Mouse (Mus musculus): ENCODE measurements around the gene Mycbp2.

Mycbp2 gene

GRCm38 (mm10) chr14:103072731-103073130 lies 273.9 kb downstream of the Mycbp2 start:
- no peak for DNase-seq (ENCODE audit: low spot score in 2 of 2)

DNA sequence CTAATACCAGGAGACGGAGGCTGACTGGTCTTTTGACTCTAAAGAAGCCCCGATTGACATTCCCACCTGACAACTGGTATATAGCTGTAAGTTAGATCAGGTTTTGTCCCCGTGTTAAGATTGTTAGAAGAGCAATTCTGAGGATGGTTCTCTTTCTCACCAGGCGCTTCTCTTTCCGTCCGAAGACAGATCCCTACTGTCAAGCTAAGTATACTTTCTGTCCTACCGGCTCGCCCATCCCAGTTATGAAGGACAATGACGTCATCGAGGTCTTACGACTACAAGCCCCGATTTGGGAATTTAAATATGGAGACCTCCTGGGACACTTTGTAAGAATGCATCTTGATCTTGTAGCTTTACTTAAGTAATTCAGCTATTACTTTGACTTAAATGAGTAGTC lies 275.1 kb downstream of the Mycbp2 start:
- DNase-seq (ENCODE audit: low spot score in 2 of 2), result no peak

- DNase-seq (ENCODE audit: low spot score in 2 of 2), result peak in 1 of 2 experiments; percentile 37
Measured at GRCm38 (mm10) chr14:103070790-103071189, 275.8 kb downstream of the Mycbp2 start.

DNA sequence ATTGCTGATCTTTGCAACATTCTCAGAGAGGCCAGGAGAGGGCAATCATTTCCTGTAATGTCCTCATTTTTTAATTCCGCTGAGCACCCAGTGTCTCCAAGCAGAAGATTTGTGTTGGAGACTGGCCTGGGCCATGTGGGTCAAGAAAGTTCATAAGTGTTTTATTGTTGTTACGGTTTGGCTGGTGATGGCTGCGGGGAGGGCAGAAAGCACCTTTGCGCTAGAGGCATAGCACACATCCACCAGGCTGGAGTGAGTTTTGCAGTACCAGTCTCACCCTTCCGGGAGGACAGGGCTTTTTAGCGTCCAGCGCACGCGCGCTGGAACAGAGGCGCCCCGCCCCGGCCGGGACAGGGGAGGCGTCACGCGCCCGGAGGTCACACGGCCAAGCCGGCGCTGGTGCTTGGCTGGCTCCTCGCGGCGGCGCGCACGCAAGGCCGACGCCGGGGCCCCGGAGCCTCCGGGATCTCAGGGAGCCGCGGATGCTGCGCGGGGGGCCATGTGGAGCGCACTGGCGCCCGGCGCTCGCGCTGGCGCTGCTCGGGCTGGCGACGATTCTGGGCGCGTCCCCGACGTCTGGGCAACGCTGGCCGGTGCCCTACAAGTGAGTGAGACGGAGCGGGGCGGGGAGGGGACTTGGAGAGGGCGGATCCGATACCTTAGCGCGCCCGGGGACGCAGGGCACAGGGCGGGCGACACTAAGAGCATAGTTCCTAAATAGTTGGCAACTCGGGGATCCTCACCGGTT lies 276.6 kb downstream of the Mycbp2 start, which contains the start of gene Cln5:
Gene Cln5, plus strand, starts transcription at position 353 of the 748 bp plus-strand sequence.
- DNase-seq (ENCODE audit: low spot score in 2 of 2), result peak; percentile 91 to 94

DNA sequence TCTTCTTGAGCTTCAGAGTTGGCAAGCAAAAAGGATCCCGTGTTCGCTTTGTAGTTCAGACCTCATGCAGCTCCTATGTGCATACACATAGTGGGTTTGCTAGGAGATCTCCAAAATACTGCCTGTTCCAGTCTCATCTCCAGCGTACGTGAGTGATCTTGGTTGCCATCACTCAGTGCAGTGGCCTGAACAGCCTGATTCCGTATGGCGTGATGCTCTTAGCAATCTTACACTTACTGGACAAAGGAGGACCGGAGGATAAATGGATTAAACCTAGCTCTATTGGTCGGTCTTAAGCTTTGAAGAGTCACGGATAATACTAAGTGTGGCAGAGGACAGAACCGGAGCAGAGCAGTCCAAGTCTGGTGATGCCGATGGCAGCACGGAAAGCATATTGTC lies 277.1 kb downstream of the Mycbp2 start:
- DNase-seq (ENCODE audit: low spot score in 2 of 2), result no peak

DNA sequence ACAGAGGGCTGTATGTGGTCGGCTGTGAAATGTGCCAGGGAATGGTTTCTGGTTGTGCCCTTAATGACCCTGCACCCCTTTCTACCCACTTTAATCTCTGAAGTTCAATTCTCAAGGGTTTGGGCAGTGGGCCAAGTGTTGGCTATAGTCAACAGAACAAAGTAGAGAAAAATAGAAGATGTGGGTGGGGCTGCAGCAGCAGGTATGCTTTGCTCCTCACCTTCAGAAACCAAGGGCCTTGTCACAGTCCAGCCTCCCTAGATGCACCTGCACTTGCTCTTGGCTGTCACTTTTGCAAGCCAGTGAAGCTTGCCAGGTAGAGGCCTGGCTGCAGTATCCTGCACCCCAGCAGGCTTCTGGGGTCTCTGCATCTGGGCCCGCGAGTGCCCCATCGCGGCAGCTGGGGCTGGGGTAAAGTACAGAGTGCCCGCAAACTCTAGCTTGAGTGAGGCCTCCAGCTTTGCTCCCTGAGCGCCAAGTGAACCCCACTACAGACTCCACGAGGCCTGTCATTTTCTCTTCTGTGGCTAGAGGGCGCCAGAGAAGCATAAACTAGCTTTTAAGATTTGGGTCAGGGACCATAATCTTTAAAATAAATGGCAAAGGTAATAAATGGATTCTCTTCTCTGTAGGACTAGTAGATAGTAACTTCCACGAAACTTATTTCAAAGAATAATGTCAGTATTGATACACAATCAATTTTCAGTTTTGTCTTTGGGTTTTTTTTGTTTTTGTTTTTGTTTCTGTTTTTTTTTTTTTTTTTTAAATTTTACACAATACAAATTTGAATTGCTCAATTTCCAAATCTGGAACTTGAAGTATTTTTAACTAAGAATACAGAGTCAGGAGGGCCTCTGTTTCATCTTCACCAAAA lies 281.1 kb downstream of the Mycbp2 start:
- DNase-seq (ENCODE audit: low spot score in 2 of 2), result peak; percentile 66 to 75
